Mouse (Mus musculus): ENCODE results near the gene Rae1.
A peak's percentile ranks its signal among the peaks of the same experiment; 100 is the strongest.

The Rae1 gene

DNA sequence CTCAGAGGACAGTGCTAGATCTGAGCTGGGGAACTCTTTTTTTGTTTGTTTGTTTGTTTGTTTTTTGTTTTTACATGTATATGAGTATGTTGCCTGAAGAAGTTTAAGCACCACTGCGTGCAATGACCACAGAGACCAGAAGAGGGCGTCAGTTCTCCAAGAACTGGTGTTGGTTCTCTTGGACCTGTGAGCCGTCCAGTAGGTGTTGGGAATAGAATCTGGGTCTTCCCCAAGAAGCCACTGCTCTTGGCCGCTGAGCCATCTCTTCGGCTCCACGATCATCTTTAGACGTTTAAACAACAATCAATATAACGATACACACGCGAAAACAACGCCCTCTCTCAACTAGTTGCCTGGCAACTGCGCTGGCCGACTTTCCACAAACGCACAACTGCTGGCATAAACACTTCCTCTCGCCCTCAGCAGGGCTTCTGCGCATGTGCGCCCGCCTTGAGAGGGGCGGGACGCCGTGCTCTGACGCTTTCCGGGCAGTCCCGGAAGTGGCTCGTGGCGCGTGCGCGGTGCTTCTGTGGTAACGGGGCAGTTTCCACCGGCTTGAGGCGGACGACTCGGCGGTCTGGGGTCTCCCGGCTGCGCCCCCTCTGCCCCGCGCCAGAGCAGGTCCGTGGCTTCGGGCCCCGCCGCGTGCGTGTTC lies at the start of gene Rae1:
TSS of gene Rae1 (plus strand) at position 488 of the 655 bp plus-strand sequence.
- DNase-seq (ENCODE audit: low spot score in 2 of 2): peak; percentile 99

DNA sequence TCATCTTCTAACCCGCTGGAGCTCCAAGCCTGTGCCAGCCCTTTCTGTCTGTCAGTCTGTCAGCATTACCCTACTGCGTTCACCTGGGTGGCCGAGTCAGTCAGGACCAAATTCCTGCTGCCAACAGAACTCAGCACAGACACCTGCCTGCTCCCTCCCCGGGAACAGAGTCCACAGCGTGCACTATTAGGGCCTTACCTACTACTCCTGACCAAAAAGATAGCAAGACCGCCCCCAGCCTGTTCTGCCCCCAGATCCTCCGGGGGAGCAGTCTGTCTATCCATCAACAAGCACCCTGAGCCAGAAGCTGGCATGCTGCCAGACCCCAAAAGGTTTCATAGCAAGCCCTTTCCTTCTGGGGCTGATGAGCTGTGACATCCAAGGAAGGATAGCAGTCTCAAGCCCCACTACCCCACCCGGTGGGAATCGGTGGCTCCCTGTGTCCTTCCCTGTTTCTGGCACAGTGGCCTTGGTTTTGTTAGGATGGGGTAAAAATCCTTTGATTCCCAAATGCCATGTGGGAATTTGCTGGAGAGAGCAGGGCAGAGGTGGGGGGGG lies 49.7 kb upstream of the Rae1 start:
- DNase-seq (ENCODE audit: low spot score in 2 of 2): no peak

DNA sequence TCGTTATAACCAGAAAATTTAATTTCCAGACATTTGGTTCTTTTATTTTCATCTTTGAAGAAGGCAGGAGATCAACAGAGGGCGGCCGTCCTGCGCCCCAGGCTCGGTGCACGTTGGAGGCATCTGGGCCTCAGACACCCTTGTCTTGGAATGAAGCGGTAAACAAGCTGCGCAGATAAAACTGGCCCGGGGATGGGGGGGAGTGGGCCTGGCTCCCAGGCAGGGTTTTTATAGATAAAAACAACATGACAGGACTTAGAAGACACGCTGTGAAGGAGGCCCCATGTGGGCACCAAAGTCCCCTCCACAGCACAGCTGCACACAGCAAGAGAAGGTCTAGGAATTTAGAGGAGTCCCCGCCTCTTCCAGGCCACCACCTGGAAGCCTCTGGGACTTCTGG lies 49.2 kb upstream of the Rae1 start:
- DNase-seq (ENCODE audit: low spot score in 2 of 2): no peak

DNA sequence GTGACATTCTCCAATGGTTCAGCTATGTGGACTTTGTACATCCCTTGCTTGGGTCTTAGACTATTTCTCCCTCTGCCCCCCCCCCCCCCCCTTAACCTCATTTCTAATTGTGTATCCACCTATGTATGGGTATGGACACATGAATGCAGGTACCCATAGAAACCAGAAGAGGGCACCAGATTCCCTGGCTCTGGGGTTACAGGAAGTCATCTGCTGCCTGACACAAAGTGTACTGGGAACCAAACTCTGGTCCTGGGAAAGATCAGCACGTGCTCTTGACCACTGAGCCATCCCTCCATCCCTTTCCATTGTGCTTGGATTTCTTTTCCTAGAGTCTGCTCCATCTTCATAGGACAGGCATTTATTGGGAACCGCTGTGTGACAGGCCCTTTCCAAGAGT lies 47.9 kb upstream of the Rae1 start:
- no peak for DNase-seq (ENCODE audit: low spot score in 2 of 2)

DNA sequence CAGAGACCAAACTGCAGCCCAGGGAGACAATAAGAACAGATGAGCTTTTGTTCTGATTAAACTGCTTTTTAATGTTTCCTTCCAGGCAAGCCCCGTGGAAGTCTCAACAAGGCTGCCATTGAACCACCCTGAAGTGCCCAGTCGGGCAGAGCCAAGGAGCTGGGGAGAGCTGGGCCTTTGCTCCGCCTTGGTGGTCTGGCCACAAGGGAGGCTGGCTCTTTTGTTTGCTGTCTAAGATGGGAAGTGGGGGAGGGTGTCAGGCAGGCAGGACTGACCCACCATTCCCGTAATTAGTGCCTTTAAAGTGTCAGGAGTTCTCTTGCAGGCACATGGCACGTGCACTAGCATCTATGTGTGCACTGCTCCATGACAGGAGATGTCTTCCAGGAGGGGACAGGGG lies 41.3 kb upstream of the Rae1 start:
- no peak for DNase-seq (ENCODE audit: low spot score in 2 of 2)

DNA sequence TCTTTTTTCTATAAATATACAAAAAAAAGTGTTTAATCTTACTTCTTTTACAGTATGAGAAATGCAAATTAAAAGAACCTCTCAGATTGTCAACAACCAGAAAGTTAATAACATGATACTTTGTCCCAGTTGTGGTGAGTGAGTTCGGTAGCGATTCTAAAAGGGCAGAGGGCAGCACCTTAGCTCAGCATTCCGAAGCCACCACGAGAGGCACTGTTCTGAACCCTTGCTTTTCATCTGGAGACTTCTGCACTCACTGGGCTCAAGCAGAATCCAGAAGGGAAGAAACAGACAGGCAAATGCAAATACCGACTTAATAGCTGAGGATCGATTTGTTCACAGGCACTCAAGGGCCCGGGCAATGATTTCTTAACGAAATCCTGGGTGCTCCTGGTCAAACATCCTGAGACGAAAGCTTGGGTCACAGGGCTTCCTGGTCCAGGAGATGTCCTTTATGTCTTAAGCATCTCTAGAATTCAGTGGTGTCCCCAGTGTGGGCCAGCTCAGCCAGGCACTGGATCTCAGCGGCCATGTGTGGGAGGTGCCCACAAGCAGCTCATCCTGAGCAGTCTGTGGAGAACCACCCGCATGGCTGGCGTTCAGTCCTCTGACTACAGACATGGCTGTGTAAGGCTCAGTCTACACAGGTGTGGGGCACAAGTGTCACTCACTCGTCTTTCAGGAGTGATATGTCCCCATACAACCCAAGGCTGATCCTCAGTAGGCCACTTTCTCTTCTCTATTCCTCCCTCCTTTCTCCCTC lies 40.7 kb upstream of the Rae1 start:
- no peak for DNase-seq (ENCODE audit: low spot score in 2 of 2)

DNA sequence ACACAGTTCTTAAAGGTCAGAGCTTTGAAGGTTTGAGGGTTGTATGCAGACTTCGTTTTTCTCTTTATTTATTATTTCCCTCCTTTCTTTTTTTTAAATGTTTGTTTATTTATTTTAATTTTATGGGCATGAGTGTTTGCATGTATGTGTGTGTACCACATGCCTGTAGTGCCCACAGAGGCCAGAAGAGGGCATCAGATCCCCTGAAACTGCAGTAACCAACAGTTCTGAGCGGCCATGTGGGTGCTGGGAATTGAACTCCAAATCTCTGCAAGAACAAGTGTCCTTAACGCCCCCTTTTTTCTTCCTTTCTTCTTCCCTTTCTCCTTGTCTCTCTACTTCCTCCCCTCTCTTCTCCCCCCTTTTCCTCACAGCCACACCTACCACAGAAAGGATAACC lies 39.6 kb upstream of the Rae1 start:
- DNase-seq (ENCODE audit: low spot score in 2 of 2): no peak

DNA sequence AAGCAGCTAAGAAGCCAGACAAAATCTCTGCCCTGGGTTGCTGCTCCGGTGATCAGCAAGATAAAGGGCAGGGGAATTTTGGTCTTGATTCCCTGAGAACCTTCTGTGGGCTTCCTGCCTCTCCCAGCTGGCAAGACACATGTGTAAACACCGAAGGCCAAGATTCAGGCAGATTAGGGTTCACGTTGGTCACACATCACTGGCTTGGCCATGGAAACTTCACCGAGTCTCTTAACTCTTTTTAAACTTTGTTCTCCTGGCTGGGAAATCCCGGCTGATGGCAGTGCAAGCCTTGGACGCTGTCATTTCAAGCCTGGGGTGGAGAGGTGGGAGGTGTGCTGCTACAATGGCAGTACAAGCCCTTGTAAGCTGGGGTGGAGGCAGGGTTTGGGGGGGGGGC lies 38.7 kb upstream of the Rae1 start:
- DNase-seq (ENCODE audit: low spot score in 2 of 2): no peak

DNA sequence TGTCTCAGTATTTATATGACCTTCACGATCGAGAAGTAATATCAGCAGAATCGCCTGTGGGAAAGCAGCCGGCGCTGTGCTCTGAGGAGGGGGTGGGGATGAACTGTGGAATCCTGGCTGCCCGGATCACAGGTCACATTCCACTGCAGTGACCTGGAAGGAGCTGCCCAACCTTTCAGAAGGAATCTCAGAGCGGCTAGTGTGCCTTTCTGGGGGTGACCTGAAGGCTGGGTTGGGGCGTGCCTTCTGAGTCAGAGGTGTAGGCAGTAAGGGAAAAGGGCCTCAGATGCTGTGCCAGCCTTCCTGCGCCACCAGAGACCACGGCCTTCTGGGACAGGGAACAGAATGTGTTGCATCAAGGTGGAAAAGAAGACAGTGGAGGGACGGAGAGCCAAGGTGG lies 34.7 kb upstream of the Rae1 start:
- DNase-seq (ENCODE audit: low spot score in 2 of 2): no peak

DNA sequence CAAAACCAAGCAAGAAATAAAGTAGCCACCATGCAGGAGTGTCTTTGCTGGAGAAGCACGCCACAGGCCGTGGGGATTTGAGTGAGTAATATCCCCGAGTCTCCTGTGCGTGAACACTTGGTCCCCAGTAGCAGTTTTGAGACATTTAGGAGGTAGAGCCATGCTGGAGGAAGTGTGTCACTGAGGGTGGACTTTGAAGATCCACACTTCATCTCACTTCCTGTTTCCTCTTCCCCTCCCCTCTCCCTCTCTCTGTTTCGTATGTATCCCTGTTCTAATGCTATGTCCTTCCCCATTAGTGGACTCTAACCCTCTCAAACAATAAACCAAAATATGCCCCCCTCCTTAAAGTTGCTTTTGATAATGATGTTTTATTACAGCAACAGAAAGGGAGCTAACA lies 33.4 kb upstream of the Rae1 start:
- no peak for DNase-seq (ENCODE audit: low spot score in 2 of 2)

DNA sequence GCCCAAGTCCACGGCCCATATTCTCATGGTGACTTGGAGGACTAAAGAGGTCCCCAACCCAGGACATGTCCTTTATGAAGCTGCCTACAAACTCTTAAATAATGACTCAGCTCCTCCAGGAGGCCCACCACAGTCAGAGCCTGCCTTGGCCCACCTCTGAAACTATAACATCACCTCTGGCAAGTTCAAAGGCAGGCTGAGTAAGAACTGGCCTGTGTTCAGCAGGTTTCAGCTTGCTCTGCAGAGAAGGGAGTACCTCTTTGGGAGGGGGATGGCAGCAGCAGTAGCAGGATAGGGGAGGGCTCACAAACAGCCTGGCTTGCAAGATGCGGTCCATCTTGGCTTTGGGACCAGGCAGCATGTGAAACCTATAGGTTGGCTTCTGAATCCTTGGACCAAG lies 28.1 kb upstream of the Rae1 start:
- DNase-seq (ENCODE audit: low spot score in 2 of 2): no peak

DNA sequence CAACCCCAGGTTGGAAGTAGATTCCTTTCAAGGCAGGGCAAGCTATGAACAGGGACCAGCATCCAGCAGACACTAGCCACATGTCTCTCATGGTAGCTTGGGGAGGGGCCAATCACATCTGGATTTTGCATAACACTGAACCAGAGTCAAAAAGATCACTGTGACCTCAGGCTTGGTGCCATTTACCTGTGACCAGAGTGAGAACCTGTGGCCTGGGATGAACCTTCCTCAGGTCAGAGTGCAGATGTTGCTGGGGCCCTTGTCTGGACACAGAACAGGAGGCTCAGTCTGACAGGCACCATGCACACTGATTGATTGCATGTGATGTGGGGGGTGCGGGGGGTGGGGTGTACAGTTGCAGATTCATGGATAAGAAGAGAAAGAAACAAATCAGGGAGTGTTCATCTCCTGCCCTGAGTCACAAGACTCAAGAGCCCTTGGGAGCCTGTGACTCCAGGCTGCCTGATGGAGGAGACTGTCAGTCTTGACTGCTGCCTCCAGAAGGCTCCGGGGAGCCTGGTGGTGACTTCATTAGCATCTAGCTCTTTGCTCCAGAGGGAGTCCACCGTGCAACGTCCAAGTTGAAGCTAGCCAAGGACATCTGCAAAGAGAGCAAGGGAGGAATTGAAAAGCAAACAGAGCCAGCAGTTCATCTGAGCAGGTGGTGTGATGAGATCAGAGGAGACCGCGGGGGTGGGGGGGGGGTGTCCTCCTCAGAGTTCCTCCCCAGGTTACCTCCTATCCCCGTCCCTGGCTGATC lies 25.9 kb upstream of the Rae1 start:
- DNase-seq (ENCODE audit: low spot score in 2 of 2): no peak

DNA sequence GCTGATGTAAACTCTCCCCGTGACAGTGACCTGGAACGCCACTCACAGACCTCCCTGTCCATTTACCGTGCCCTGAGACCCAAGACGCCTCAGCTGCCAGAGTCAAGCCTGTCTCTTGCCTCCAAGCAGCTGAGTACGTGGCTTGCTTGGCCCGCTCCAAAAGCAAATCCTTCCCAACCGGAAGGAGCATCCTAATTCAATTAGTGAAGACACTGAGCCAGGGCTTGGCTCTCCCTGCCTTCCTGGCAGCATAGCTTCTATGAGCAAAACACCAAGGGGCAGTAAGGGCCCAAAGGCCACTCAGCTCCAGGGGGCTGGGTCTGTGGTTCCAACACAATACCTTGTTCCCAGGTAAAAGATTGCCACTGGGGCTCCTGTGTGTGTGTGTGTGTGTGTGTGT lies 25.2 kb upstream of the Rae1 start:
- DNase-seq (ENCODE audit: low spot score in 2 of 2): no peak

DNA sequence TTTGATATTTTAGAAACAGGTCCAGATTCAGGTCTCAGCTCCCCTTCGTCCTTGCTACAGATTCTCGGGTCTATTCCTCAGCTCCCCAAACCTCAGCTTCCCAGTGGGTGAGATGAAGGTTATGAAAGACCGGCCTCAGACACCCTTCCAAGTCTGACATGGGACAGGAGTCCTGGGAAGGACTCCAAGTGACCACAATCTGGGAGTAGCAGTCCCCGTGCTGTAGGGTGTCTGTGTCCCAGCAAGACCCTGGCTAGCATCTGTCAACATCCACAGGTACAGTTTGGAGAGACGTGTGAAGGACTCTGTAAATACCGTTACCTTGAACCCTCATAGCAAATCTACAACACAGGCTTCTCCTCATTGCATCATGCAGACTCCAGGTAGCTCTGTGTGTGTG lies 24.8 kb upstream of the Rae1 start:
- no peak for DNase-seq (ENCODE audit: low spot score in 2 of 2)

DNA sequence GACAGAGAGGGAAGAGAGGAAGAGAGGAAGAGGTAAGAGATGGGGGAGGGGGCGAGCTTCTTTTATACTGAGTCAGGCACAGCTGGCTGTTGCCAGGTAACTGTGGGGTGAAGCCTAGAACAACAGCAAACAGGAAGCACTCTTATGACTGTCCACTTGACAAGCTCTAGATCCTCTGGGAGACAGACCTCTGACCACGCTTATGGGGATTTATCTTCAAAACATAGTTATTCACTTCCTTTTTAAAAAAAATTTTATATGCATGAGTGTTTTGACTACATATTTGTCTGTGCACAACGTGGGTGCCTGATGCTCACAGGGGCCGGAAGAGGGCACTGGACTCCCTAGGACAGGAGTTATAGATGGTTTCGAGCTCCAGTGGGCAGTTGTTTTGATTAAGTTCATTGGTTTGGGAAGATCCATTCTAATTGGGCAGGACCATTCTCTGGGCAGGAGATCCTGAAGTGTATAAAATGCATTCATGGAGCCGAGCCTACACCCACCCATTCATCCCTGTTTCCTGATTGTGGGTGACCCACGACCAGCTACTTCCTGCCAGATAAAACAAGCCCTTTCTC lies 23.2 kb upstream of the Rae1 start:
- DNase-seq (ENCODE audit: low spot score in 2 of 2): no peak

DNA sequence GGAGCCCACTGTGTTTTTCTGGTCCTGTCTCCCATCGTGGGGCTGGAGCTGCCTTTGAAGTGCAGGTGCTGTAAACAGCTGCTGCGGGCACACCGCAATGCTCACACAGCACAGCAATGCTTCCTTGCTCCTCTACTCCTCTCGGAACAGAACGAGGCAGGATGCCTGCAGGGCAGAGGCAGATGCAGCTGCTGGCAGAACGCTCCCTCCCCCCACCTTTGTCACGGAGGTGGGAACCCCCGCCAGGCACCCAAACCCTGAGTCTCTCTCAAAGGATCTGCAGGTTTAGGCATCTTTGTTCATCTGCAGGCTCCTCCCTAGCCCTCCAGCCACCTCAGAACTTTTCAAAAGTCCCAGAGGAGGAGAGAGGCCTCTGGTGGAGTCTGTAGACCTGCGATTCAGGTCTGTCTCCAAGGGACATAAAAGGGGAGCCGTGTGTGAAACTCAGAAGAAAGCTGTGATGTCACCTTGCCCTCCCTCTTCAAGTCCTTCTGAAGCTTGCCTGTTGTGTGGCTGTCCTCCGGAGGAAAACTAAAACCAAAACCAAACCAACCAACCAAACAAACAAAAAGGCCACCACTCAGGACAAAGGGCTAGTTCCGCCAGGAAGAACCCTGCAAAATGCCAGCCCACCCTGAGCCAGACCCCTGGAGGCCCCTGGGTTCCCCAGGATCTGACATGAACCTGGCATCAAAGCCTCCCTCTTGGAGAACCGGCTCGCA lies 22.3 kb upstream of the Rae1 start, which contains the start of gene Spo11:
TSS of gene Spo11 (plus strand) at position 292 of the 722 bp plus-strand sequence.
- no peak for DNase-seq (ENCODE audit: low spot score in 2 of 2)

DNA sequence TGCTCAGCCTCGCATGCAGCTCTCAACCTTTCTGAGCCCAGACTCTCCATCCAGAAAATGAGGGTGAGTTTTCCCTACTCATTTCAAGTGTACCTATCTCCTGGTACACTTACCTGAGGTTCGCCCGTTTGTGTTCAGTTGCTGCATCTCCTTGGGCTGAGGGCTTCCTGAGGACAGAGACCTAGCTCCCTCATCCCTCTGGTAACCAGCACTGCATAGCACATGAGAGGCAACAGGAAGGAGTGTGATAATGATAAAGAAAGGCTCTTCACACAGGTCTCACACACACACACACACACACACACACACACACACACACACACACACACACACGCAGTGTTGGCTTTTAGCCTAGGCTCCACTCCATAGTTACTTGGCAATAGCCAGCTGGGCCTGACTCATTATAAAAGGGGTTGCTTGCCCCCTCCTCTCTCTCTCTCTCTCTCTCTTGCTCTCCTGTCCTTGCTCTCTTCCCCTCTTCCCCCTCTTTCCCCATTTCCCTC lies 21.7 kb upstream of the Rae1 start:
- no peak for DNase-seq (ENCODE audit: low spot score in 2 of 2)

DNA sequence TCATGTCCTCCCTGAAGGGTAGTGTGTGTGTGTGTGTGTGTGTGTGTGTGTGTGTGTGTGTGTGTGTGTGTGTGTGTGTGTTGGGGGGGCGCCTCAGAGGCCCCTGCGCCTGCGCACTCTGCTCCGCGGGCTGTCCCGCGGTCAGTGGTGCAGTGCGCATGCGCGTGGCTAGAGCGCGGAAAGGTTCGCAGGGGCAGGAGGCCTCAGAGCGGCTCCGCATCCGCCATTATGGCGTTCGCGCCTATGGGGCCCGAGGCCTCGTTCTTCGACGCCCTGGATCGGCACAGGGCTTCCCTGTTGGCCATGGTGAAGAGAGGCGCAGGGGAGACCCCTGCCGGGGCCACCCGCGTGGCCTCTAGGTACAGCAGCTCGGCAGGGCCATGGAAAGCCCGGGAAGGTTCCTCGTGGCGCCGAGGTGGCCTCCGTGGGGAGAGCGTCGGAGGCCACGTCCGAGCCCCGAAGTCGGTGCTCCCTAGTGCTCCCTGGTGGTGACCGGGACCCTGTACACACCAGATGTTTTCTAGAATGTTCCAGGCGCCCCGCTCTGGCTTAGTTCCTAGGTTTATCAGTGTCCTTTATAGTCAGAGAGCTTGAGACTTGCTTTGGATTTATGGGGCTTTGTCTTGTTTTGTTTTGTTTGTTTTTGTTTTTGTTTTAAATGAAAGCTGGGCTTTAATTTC lies 20.1 kb upstream of the Rae1 start:
- no peak for DNase-seq (ENCODE audit: low spot score in 2 of 2)

DNA sequence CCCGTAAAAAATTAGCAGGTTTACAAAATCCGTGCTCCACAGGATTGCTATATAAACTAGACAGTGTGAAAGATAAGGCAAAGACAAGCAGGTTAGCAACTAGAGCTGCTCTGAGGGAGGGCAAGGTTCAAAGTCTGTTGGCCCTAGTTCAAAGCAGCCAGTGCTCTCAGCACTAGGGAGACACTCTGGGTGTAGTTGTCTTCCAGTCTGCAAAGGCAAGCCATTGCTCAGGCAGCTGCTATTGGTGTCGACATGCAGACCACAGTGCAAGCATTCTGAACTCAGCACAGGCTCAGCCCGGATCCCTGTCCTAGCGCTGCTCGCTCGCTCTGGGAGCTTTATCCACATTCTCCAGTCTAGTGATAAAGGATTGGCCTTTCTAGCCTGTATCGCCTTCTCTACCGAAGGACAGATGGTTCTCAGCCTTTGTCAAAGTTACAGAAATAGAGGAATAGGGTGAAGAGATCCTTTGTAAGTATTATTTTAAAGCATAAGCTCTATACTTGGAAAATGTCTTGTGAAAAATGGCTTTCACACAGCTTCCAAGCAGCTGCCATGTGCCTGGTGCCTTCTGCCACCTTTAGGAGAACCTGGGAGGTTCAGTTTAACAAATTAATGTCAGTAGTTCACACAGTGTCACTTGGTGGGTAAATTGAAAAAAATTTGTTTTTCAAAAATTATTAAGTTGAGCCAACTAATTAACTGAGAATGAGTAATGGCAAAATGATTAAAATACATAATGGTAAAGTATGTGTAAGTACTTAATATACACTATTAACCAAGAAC lies 16.9 kb upstream of the Rae1 start:
- DNase-seq (ENCODE audit: low spot score in 2 of 2): no peak

DNA sequence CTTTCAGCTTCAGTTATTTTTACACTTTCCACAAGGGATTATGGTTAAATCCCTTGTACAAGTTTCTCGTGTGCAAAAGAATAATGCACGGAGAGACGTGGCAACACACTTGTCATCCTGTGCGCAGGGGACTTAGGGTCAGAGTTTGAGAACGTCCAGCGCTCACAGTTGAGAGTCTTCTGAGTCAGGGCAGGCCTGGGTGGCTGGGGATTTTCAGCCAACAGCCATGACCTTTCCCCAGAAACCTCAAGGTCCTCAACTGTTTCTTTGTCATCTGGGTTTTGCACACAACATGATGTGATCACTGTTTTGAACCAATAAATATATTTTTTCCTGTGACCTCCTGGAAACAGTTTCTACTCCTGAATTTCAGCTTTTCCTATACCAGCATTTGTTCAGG lies 9.8 kb upstream of the Rae1 start:
- no peak for DNase-seq (ENCODE audit: low spot score in 2 of 2)
